Mouse (Mus musculus) neural tube, embryonic 12.5 days (tissue): Measurements from ENCODE around the gene Ffar1. TPM values are rescaled to one million over a fixed set of nuclear protein-coding genes. Genes with fewer than 3 reads are reported as not detected.
"Not testable (repeated sequence)": the region's sequence is repeated elsewhere in the genome, so short reads cannot be mapped to it uniquely, and the experiment has no call there.

Experiments
- ATAC-seq: fragments of 200-750 bp; cut with Nextera tagmentation; 2 replicates; pipeline ENCODE4 v1.8.0; 2017; ENCODE audit warnings: low read depth, mild to moderate bottlenecking, moderate TSS enrichment, moderate library complexity; ENCODE audit not compliant: low FRiP score
- H3K27ac ChIP-seq: fragments of 300-500 bp; sonication (generic); 2 replicates; pipeline ENCODE4 v1.5.1; 2016
- H3K27me3 ChIP-seq: fragments of 300-500 bp; sonication (generic); replicated peaks from 2 replicates; pipeline ENCODE4 v1.6.1; 2016; ENCODE audit warnings: mild to moderate bottlenecking
- H3K36me3 ChIP-seq: fragments of 300-500 bp; sonication (generic); 2 replicates; pipeline ENCODE4 v1.6.1; 2016; ENCODE audit warnings: mild to moderate bottlenecking
- H3K4me1 ChIP-seq: fragments of 300-500 bp; sonication (generic); 2 replicates; pipeline ENCODE4 v1.6.1; 2016
- H3K4me2 ChIP-seq: fragments of 300-500 bp; sonication (generic); replicated peaks from 2 replicates; pipeline ENCODE4 v1.6.1; 2016; ENCODE audit warnings: mild to moderate bottlenecking
- H3K4me3 ChIP-seq: fragments of 300-500 bp; sonication (generic); 2 replicates; pipeline ENCODE4 v1.5.1; 2016
- H3K9ac ChIP-seq: fragments of 300-500 bp; sonication (generic); 2 replicates; pipeline ENCODE4 v1.6.1; 2016; ENCODE audit warnings: mild to moderate bottlenecking
- H3K9me3 ChIP-seq: fragments of 300-500 bp; sonication (generic); 2 replicates; pipeline ENCODE4 v1.6.1; 2016; ENCODE audit warnings: mild to moderate bottlenecking
- WGBS: fragments of 180-500 bp; shearing (Covaris S2); methylation state at CpG from one replicate; pipeline ENCODE4 v1.1.7; 2016; 5-methylcytosine and 5-hydroxymethylcytosine counted together
- polyA plus RNA-seq: library from polyadenylated mRNA; unstranded; fragments of >200 nt; fragmentation: Nextera tagmentation; extraction: Ambion mirVana; gene quantifications from 2 replicates; pipeline ENCODE4 v1.2.1, GENCODE M21; 2016

Ffar1 gene
- polyA plus RNA-seq, 1 experiment from 2014 or later = not detected

DNA sequence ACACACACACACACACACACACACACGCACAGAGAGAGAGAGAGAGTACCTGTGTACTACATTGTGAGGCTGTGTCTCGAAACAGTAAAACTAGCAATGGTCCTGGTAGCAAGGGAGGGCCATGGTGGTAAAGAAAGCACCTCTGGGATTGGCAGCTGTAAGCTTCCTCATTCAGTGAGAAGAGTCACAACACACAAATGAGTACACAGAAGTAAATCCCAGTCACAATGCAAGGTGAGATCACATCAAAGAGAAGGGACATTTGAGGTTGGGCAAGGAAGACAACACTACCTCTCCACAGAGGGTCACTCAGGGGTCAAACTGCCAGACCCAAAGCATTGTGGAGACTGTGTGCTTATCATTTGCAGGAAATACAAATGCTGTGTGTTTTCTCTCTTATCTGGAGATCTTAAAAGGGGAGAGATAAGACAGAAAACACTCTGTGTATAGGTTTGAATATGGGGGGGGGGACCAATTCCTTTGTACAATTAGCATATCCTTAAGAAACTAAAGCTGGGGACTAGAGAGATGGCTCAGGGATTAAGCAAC lies 14.8 kb downstream of the Ffar1 start:
- H3K27me3 ChIP-seq = no peaks in the 10 kb centered on the region
- no peaks in the 10 kb centered on the region for H3K36me3 ChIP-seq
- no peaks in the 10 kb centered on the region for H3K9me3 ChIP-seq
- WGBS = 75% methylated on average over 2 of the region's 2 CpGs
- no peak overlapping the region for H3K27ac ChIP-seq
- no peak overlapping the region for H3K9ac ChIP-seq
- H3K4me3 ChIP-seq = no peak overlapping the region
- peaks cover 20% of the 10 kb centered on the region for H3K4me1 ChIP-seq
- ATAC-seq = no peak
- no peak overlapping the region for H3K4me2 ChIP-seq

GRCm38 (mm10) chr7:30844676-30845297 lies 16.6 kb downstream of the Ffar1 start:
- Histone ChIP-seq H3K4me2 (no peak overlapping the region), H3K27me3 (no peaks in the 10 kb centered on the region), H3K9ac (no peak overlapping the region), H3K4me3 (no peak overlapping the region), H3K4me1 (peaks cover 20% of the 10 kb centered on the region), H3K36me3 (no peaks in the 10 kb centered on the region), H3K27ac (0 out of 2 replicates have a peak overlapping the region, but pooled peaks have one; percentile 20), H3K9me3 (no peaks in the 10 kb centered on the region)
- ATAC-seq = peak; percentile 83
- 19% methylated on average over 7 of the region's 7 CpGs for WGBS

DNA sequence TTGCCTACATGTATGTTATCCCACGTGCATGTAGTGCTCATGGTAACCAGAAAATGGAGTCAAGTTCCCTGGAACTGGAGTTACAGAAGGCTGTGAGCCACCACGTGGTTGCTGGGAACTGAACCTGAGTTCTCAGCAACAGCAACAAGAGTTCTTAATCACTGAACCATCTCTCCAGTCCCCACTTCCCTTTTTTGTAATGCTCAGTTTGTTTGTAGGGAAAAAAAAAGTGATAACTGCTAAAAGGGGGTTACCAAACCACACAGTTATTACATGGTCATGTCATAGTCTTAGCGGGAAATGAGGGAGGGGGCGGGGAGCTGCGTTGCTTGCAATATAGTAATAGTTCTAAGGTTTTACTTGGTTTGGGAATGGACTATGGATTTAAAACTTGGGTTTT lies 19.3 kb downstream of the Ffar1 start:
- Histone ChIP-seq H3K9me3 (no peaks in the 10 kb centered on the region), H3K4me2 (no peak overlapping the region), H3K36me3 (no peaks in the 10 kb centered on the region), H3K4me1 (peaks cover 20% of the 10 kb centered on the region), H3K9ac (no peak overlapping the region), H3K27me3 (no peaks in the 10 kb centered on the region), H3K4me3 (no peak overlapping the region), H3K27ac (no peak overlapping the region)
- 91% methylated on average over 5 of the region's 5 CpGs for WGBS
- no peak for ATAC-seq

- WGBS = 85% methylated on average over 4 of the region's 4 CpGs
- no peaks in the 10 kb centered on the region for H3K9me3 ChIP-seq
- no peak for ATAC-seq
Observed at GRCm38 (mm10) chr7:30841379-30841778, 20.0 kb downstream of the Ffar1 start.

GRCm38 (mm10) chr7:30840306-30840705 lies 21.1 kb downstream of the Ffar1 start:
- Histone ChIP-seq H3K9me3 (0 out of 2 replicates have a peak, but pooled peaks cover 2% of the 10 kb centered on the region), H3K27ac (no peak overlapping the region), H3K4me1 (peaks cover 19% of the 10 kb centered on the region), H3K9ac (no peak overlapping the region), H3K4me2 (no peak overlapping the region), H3K4me3 (no peak overlapping the region), H3K36me3 (no peaks in the 10 kb centered on the region), H3K27me3 (no peaks in the 10 kb centered on the region)
- 77% methylated on average over 3 of the region's 3 CpGs for whole genome bisulfite sequencing
- no peak for ATAC-seq

More at GRCm38 (mm10) chr7:30841379-30841778, 20.0 kb downstream of the Ffar1 start:
- no peak overlapping the region for H3K4me3 ChIP-seq
- H3K36me3 ChIP-seq = no peaks in the 10 kb centered on the region
- H3K4me2 ChIP-seq = no peak overlapping the region
- peaks cover 20% of the 10 kb centered on the region for H3K4me1 ChIP-seq
- H3K27ac ChIP-seq = no peak overlapping the region
- no peaks in the 10 kb centered on the region for H3K27me3 ChIP-seq
- no peak overlapping the region for H3K9ac ChIP-seq

DNA sequence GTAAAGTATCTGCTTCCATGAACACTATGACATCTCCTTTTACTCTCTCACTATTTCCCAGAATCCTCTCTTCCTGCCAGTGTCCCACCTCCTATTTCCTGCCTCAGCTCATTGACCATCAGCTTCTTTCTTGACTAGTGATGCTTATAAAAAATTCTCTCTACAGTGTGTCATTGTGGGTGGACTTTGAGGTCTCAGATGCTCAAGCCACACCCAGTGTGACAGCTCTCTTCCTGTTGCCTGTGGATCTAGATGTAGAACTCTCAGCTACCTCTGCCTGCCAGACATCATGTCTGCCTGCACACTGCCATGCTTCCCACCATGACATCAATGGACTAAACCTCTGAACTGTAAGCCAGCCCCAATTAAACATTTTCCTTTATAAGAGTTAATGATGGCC lies 24.1 kb downstream of the Ffar1 start:
- no peaks in the 10 kb centered on the region for H3K36me3 ChIP-seq
- no peaks in the 10 kb centered on the region for H3K27me3 ChIP-seq
- H3K4me1 ChIP-seq = no peaks in the 10 kb centered on the region
- H3K9ac ChIP-seq = no peak overlapping the region
- H3K4me3 ChIP-seq = no peak overlapping the region
- ATAC-seq = no peak
- H3K9me3 ChIP-seq = 0 out of 2 replicates have a peak, but pooled peaks cover 3% of the 10 kb centered on the region
- H3K27ac ChIP-seq = no peak overlapping the region
- H3K4me2 ChIP-seq = no peak overlapping the region

GRCm38 (mm10) chr7:30832684-30833083 lies 28.7 kb downstream of the Ffar1 start:
- not testable (repeated sequence) for H3K9ac ChIP-seq, H3K27me3 ChIP-seq, H3K9me3 ChIP-seq, H3K27ac ChIP-seq, H3K36me3 ChIP-seq, ATAC-seq, H3K4me3 ChIP-seq, H3K4me1 ChIP-seq, H3K4me2 ChIP-seq
- 59% methylated on average over 8 of the region's 11 CpGs for WGBS

DNA sequence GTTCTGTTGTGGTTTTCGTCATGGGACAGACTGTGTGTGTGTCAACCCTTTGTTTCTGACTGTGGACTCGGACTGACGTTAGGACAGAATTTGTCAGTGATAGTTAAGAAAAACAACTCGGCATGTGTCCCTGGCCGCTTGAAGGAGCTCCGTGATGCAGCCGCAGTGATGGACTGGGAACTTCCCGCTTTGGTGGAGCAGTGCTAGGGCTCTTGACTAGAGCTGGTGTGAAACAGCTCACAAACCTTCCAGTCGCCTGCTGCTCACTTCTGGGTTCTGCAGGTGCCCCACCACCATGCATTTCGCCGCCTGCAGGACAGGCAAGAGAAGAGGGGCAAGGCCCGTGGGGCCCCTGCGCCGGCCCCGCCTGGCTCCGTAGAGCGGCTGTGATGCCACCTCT lies 29.1 kb downstream of the Ffar1 start:
- Histone ChIP-seq H3K4me3 (no peak overlapping the region), H3K9ac (no peak overlapping the region), H3K4me2 (no peak overlapping the region), H3K27ac (no peak overlapping the region), H3K36me3 (no peaks in the 10 kb centered on the region), H3K4me1 (no peaks in the 10 kb centered on the region), H3K9me3 (0 out of 2 replicates have a peak, but pooled peaks cover 3% of the 10 kb centered on the region), H3K27me3 (no peaks in the 10 kb centered on the region)
- ATAC-seq = no peak
- 68% methylated on average over 17 of the region's 17 CpGs for WGBS

DNA sequence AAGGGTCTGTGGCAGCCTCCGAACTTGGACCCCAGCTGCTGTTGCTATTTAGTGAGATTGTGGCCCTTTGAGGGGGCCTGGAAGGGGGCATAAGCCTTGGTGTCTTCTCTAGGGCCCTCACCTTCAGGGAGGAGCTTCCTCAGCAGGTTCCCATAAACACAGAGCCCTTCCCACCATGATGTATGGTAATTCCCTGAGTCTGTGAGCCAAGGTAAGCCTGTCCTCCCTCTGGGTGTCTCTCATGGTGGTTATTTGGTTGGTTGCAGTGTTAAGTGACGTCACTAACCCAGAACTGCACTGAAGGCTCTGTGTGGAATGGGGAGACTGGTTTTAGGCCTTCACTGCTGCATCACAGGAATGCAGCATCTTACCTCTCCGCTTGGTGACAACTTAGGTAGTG lies 31.9 kb downstream of the Ffar1 start:
- H3K4me2 ChIP-seq = no peak overlapping the region
- ATAC-seq = no peak
- no peak overlapping the region for H3K4me3 ChIP-seq
- no peak overlapping the region for H3K27ac ChIP-seq
- H3K36me3 ChIP-seq = no peaks in the 10 kb centered on the region
- H3K9me3 ChIP-seq = no peaks in the 10 kb centered on the region
- no peaks in the 10 kb centered on the region for H3K27me3 ChIP-seq
- no peak overlapping the region for H3K9ac ChIP-seq
- H3K4me1 ChIP-seq = no peaks in the 10 kb centered on the region
- 70% methylated on average over 3 of the region's 3 CpGs for WGBS

DNA sequence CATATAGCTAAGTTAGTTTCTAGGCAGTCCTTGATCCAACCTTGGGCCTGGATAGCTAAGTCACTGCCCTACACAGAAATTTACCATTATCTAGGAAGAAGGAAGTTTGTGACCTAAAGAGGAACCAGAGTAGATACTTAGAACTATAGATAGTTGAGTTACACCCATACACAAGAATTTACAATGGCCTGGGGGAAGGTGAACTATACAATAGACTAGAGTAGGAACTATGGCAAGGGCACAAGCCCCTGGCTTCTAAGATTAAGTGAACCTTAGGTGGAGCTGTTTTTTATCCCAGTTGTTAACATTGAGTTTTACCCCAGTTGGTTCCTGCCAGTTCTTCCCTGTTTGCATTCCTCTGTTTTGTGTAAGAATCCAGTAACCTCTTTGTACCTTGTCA lies 32.5 kb downstream of the Ffar1 start:
- not testable (repeated sequence) for H3K4me2 ChIP-seq, H3K9ac ChIP-seq, H3K27me3 ChIP-seq, ATAC-seq, H3K27ac ChIP-seq, H3K4me3 ChIP-seq, H3K9me3 ChIP-seq, H3K36me3 ChIP-seq, H3K4me1 ChIP-seq

DNA sequence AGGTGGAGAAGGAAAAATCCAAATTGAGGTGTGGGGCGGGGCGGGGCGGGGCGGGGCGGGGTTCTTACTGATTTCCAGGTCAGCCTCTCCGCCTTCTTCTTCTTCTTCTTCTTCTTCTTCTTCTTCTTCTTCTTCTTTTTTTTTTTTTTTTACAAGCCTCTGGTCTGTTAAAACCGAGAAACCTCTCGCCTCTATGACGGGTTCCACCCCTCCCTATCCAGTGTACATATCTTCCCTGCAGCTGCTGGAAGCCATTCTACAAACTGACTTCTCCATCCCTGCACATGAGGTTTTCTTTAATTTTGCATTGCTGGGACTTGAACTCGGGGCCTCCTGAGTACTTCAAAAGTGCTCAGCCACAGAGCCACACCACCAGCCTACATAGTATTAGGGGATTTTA lies 34.7 kb downstream of the Ffar1 start:
- WGBS = 94% methylated on average over 10 of the region's 10 CpGs
- Histone ChIP-seq H3K9ac (no peak overlapping the region), H3K36me3 (no peaks in the 10 kb centered on the region), H3K4me3 (no peak overlapping the region), H3K27me3 (no peaks in the 10 kb centered on the region), H3K4me1 (no peaks in the 10 kb centered on the region), H3K9me3 (no peaks in the 10 kb centered on the region), H3K4me2 (no peak overlapping the region), H3K27ac (no peak overlapping the region)
- ATAC-seq = no peak

GRCm38 (mm10) chr7:30824306-30824705 lies 37.1 kb downstream of the Ffar1 start:
- 93% methylated on average over 3 of the region's 3 CpGs for WGBS
- H3K4me3 ChIP-seq = no peak overlapping the region
- H3K36me3 ChIP-seq = no peaks in the 10 kb centered on the region
- no peaks in the 10 kb centered on the region for H3K4me1 ChIP-seq
- no peaks in the 10 kb centered on the region for H3K27me3 ChIP-seq
- H3K4me2 ChIP-seq = no peak overlapping the region
- no peaks in the 10 kb centered on the region for H3K9me3 ChIP-seq
- no peak overlapping the region for H3K9ac ChIP-seq
- H3K27ac ChIP-seq = no peak overlapping the region
- ATAC-seq = no peak

GRCm38 (mm10) chr7:30823675-30824074 lies 37.7 kb downstream of the Ffar1 start, which contains the start of gene Ffar2:
Gene Ffar2 (minus strand): TSS chr7:30823775.
- no peak for ATAC-seq

More at GRCm38 (mm10) chr7:30823675-30824074, 37.7 kb downstream of the Ffar1 start, which contains the start of gene Ffar2:
- no peaks in the 10 kb centered on the region for H3K9me3 ChIP-seq
- no peak within 1 kb of the TSS for H3K27ac ChIP-seq
- no peaks in the 10 kb centered on the region for H3K36me3 ChIP-seq
- H3K4me3 ChIP-seq = no peak within 1 kb of the TSS
- no peaks in the 10 kb centered on the region for H3K27me3 ChIP-seq
- H3K4me2 ChIP-seq = no peak within 1 kb of the TSS
- no peaks in the 10 kb centered on the region for H3K4me1 ChIP-seq
- no peak within 1 kb of the TSS for H3K9ac ChIP-seq
- WGBS = 90% methylated on average over 18 of the region's 18 CpGs
